Comparison of ENCODE assay signal across 15 mouse cellular contexts in the genomic region with DNA sequence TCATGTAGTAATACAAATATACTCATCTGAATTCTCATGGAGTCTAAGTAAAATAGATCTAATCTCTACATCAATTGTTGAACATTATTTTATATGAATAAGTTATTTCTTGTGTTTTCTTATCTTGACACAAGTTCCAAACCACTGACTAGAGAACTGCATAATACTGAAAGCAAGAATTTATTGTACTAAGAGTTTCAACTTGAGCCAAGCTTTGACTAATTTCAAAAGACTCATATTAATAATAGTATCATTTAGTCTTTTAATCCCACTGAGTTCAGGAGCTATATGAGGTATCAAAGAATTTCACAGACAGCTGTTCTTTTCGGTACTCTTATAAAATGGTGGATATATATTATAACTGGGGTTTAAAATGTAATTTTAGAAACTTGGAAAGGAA.
"Had no signal": no experiment of that assay in that cellular context is flagged by ENCODE, and none has a peak within 500 bp of the region (broad histone marks: within the 10 kb centered on the region; RNA-seq: fewer than 3 reads in every experiment).

No protein-coding gene starts in this region.

- H3K36me3 ChIP-seq: neural tube, embryonic 12.5 days; neural tube, embryonic 13.5 days; neural tube, embryonic 15.5 days; stomach, embryonic 15.5 days had no signal

- H3K27me3 ChIP-seq: neural tube, embryonic 12.5 days; neural tube, embryonic 13.5 days; neural tube, embryonic 15.5 days; stomach, embryonic 15.5 days had no signal

- H3K4me3 ChIP-seq: neural tube, embryonic 12.5 days; neural tube, embryonic 13.5 days; neural tube, embryonic 15.5 days; stomach, embryonic 15.5 days had no signal

- H3K9me3 ChIP-seq: neural tube, embryonic 12.5 days; neural tube, embryonic 13.5 days; neural tube, embryonic 15.5 days; stomach, embryonic 15.5 days had no signal

- H3K9ac ChIP-seq: neural tube, embryonic 12.5 days; neural tube, embryonic 13.5 days; neural tube, embryonic 15.5 days; stomach, embryonic 15.5 days had no signal

- H3K4me2 ChIP-seq: neural tube, embryonic 12.5 days; neural tube, embryonic 13.5 days; neural tube, embryonic 15.5 days; stomach, embryonic 15.5 days had no signal

- H3K4me1 ChIP-seq: neural tube, embryonic 12.5 days; neural tube, embryonic 13.5 days; neural tube, embryonic 15.5 days; stomach, embryonic 15.5 days had no signal

- DNase-seq: retina, postnatal 1 day; right cerebral cortex, adult 18-20 months; right cerebral cortex, postnatal 14 days; right cerebral cortex, postnatal 25 days; right cerebral cortex, postnatal 4 days; spleen, adult 18-20 months; thymus, adult 18-20 months; thymus, postnatal 14 days; thymus, postnatal 36 days; thymus, postnatal 4 days had no signal

- H3K27ac ChIP-seq: neural tube, embryonic 12.5 days; neural tube, embryonic 13.5 days; neural tube, embryonic 15.5 days; stomach, embryonic 15.5 days; stomach, postnatal 0 days had no signal
